Mouse (Mus musculus) small intestine, adult 10 weeks (tissue): ENCODE measurements around the gene Chek2. TPM values are rescaled to one million over a fixed set of nuclear protein-coding genes. Genes with fewer than 3 reads are reported as not detected.

Experiments
- polyA plus RNA-seq: library from polyadenylated mRNA; stranded (reverse); fragments of 350-450 nt; fragmentation: Illumina TruSeq; extraction: RNeasy Lipid Tissue Mini Kit (QIAGEN cat#74804); gene quantifications from one replicate; pipeline ENCODE4 v1.2.3, GENCODE M21; 2014; ENCODE audit warnings: low replicate concordance

Chek2 gene
- 19.2 TPM for polyA plus RNA-seq

DNA sequence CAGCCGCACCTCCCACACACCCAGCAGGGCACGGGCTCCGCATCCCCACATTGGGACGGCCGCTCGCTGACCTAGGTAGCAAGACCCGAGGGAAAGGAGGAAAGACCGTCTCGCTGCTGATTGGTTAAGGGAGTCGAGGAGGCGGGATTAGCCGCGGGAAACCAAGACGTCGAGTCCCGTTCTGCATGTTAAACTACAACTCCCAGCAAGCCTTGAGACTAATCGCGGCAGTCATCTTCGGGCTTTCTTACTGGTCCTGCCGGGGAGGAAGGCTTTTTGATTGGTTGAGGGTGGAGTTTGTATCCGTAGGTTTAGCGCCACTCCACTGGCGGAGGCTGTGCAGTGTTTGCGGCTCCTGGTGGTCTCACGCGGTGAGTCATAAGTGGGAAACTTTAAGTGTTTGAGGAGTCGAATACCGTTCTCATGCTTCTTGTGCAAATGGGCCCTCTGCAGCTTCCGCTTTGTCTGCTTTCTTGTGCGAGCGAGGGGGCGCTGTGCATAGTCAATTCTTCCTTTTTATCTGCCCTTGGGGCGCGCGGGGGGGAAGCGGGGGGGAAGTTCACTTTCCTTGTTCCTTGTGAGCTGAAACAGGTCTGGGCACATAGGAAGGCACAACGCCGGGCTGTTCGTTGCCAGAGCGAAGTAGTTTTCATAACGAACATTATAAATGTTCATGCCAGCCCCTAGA, at the start of gene Chek2, which contains the start of gene Hscb:
Gene Chek2, plus strand, starts transcription at position 302 of the 688 bp plus-strand sequence.
Gene Hscb, minus strand, starts transcription at position 100 of the 688 bp plus-strand sequence.

GRCm38 (mm10) chr5:110809667-110810325, 30.0 kb upstream of the Chek2 start, which contains the start of gene Ulk1:
Gene Ulk1, minus strand, starts transcription at chr5:110810097.

GRCm38 (mm10) chr5:110879584-110880374, 40.0 kb downstream of the Chek2 start, which contains the start of gene Ttc28:
Gene Ttc28, plus strand, starts transcription at chr5:110879803.

Other genes with a start within 250 kb of the Chek2 start
- gene Noc4l, start 186.6 kb upstream of the Chek2 start, polyA plus RNA-seq: 1.0 TPM
- gene Ddx51, start 186.5 kb upstream of the Chek2 start, polyA plus RNA-seq: 2.6 TPM
- gene Ep400, start 69.3 kb upstream of the Chek2 start, polyA plus RNA-seq: 11.1 TPM
- gene Pus1, start 59.3 kb upstream of the Chek2 start, polyA plus RNA-seq: 0.30 TPM
- 3.7 TPM for gene Ulk1, start 29.9 kb upstream of the Chek2 start, polyA plus RNA-seq
- gene Hscb, start 202 bp upstream of the Chek2 start, polyA plus RNA-seq: 38.6 TPM
- 0.37 TPM for gene Ttc28, start 39.8 kb downstream of the Chek2 start, polyA plus RNA-seq